Mouse (Mus musculus): Measurements from ENCODE around the gene Myt1l. TPM values are rescaled to one million over a fixed set of nuclear protein-coding genes. Genes with fewer than 3 reads are reported as not detected.

Gene Myt1l
- total and polyA plus RNA-seq, 2 experiments from 2014 or later, result 114 to 218 TPM

DNA sequence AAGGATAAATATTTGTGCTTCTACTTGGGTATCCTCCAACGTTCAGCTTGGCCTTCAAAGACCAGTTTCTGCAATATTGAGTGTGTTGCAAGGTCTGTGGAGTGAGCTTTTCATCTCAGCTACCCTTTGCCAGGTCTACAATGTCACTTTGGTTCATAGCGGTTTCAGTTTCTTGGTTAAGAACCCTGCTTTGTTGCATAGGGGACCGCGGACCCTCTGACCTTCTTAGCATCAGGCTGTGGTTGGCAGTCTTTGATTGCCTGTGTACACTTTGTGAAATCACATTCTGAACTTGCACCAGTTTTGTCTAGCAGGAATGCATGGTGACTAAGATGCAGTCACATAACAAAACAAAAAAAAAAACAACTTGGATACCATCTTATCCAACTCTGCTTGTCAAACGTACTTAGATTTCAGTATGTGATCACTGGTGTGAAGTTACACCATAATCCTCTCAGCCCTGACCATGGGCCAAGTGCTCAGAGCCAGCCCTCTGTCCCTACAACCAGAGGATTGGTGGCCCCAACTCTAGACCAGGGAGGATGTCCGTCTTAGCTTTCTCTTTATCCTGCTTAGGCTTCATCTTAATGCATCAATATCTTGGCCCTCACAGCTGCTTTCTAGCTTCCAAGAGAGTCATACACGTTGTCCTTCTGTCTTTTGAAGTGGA lies 443.7 kb downstream of the Myt1l start:
- ATAC-seq (no peak), DNase-seq (no peak)
- no peak overlapping the region for H3K4me2 ChIP-seq (ENCODE audit: low read depth)
- 81% methylated on average over 7 of the region's 7 CpGs for WGBS
- no peaks in the 10 kb centered on the region for H3K27me3 ChIP-seq (ENCODE audit: insufficient read depth, low read length)
- H3K4me3 ChIP-seq (ENCODE audit: low read depth, low read length), result no peak overlapping the region
- H3K27ac ChIP-seq (ENCODE audit: low read depth, low read length), result no peak overlapping the region
- no peaks in the 10 kb centered on the region for H3K9me3 ChIP-seq (ENCODE audit: low read length)
- no peak overlapping the region for H3K9ac ChIP-seq
- no peak for TF ChIP-seq CTCF (IDR thresholded peaks at IDR 0.05; ENCODE audit: low read depth)
- no peaks in the 10 kb centered on the region for H3K4me1 ChIP-seq (ENCODE audit: insufficient read depth)
- H3K36me3 ChIP-seq (ENCODE audit: insufficient read depth), result peaks cover 17% of the 10 kb centered on the region

DNA sequence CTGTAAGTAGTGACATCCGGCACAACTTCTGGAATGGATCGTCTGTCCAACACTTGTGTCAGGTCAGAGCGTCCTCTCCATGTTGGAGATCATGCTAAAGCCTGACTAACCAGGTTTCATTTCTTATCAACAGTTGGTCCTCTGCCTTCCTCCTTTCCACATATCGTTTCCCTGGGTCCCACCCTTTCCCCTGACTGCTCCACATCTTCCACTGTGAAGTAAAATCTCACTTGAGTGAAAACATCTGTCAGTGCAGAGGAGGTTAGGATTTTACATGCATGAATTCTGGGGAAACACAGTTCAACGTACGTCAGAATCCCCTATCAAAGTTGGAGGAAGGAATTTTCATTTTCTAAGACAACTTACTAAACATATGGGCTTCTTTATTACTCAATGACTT lies 444.3 kb downstream of the Myt1l start:
- TF ChIP-seq CTCF (IDR thresholded peaks at IDR 0.05; ENCODE audit: low read depth), result no peak
- Histone ChIP-seq H3K4me1 (ENCODE audit: insufficient read depth) (no peaks in the 10 kb centered on the region), H3K27ac (ENCODE audit: low read depth, low read length) (no peak overlapping the region), H3K9me3 (ENCODE audit: low read length) (no peaks in the 10 kb centered on the region), H3K27me3 (ENCODE audit: insufficient read depth, low read length) (no peaks in the 10 kb centered on the region), H3K9ac (no peak overlapping the region), H3K4me3 (ENCODE audit: low read depth, low read length) (no peak overlapping the region), H3K36me3 (ENCODE audit: insufficient read depth) (peaks cover 17% of the 10 kb centered on the region), H3K4me2 (ENCODE audit: low read depth) (no peak overlapping the region)
- ATAC-seq (no peak), DNase-seq (no peak)
- WGBS, result 90% methylated on average over 6 of the region's 6 CpGs
